Mouse (Mus musculus) kidney, postnatal 0 days (tissue): Measurements from ENCODE around the gene Tle4. TPM values are rescaled to one million over a fixed set of nuclear protein-coding genes. Genes with fewer than 3 reads are reported as not detected.

Experiments
- ATAC-seq: fragments of 200-750 bp; cut with Nextera tagmentation; replicated peaks from 2 replicates; pipeline ENCODE4 v1.8.0; 2017; ENCODE audit warnings: low read depth, moderate number of reproducible peaks, moderate TSS enrichment, moderate library complexity; ENCODE audit not compliant: low FRiP score
- DNase-seq: peaks from one replicate; pipeline ENCODE4 v3.0.0-alpha.2; 2016; ENCODE audit warnings: low spot score
- H3K27ac ChIP-seq: fragments of 300-500 bp; sonication (generic); 2 replicates; pipeline ENCODE4 v1.5.1; 2014; ENCODE audit warnings: mild to moderate bottlenecking
- H3K27me3 ChIP-seq: fragments of 300-500 bp; sonication (generic); 2 replicates; pipeline ENCODE4 v1.6.1; 2014; ENCODE audit warnings: low read length, mixed read lengths; ENCODE audit not compliant: insufficient read depth
- H3K36me3 ChIP-seq: fragments of 300-500 bp; sonication (generic); 2 replicates; pipeline ENCODE4 v1.6.1; 2014; ENCODE audit warnings: low read length, mixed read lengths; ENCODE audit not compliant: insufficient read depth
- H3K4me1 ChIP-seq: fragments of 300-500 bp; sonication (generic); replicated peaks from 2 replicates; pipeline ENCODE4 v1.6.1; 2014; ENCODE audit warnings: antibody characterized with exemption, low read length, mixed read lengths; ENCODE audit not compliant: insufficient read depth
- H3K4me2 ChIP-seq: fragments of 300-500 bp; sonication (generic); 2 replicates; pipeline ENCODE4 v1.6.1; 2014; ENCODE audit warnings: mild to moderate bottlenecking, low read length, moderate library complexity, mixed read lengths
- H3K4me3 ChIP-seq: fragments of 300-500 bp; sonication (generic); replicated peaks from 2 replicates; pipeline ENCODE4 v1.5.1; 2014; ENCODE audit warnings: low read depth, low read length
- H3K9ac ChIP-seq: fragments of 300-500 bp; sonication (generic); 2 replicates; pipeline ENCODE4 v1.6.1; 2014; ENCODE audit warnings: low read depth, low read length
- H3K9me3 ChIP-seq: fragments of 300-500 bp; sonication (generic); replicated peaks from 2 replicates; pipeline ENCODE4 v1.6.1; 2016; ENCODE audit warnings: low read length, inconsistent platforms, mixed read lengths
- CTCF ChIP-seq: IDR thresholded peaks from 2 replicates; pipeline ENCODE4 v1.5.1; 2016; ENCODE audit warnings: antibody characterized with exemption, low read depth, mild to moderate bottlenecking, moderate library complexity
- whole genome bisulfite sequencing: fragments of 180-500 bp; shearing (Covaris S2); extraction: QIAGEN DNeasy Blood & Tissue Kit; methylation state at CpG from one replicate; pipeline ENCODE4 v1.1.7; 2014; 5-methylcytosine and 5-hydroxymethylcytosine counted together
- polyA plus RNA-seq: library from polyadenylated mRNA; unstranded; fragments of >200 nt; fragmentation: Nextera tagmentation; extraction: Ambion mirVana; gene quantifications from 2 replicates; pipeline ENCODE4 v1.2.1, GENCODE M21; 2015

The Tle4 gene
- polyA plus RNA-seq, 1 experiment from 2014 or later: 12.8 TPM

- ATAC-seq (no peak), DNase-seq (no peak)
- H3K4me2 ChIP-seq: no peak overlapping the region
- H3K9me3 ChIP-seq: no peaks in the 10 kb centered on the region
- H3K4me3 ChIP-seq: no peak overlapping the region
- H3K36me3 ChIP-seq: no peaks in the 10 kb centered on the region
- H3K4me1 ChIP-seq: no peaks in the 10 kb centered on the region
- no peak for TF ChIP-seq CTCF
- 90% methylated on average over 5 of the region's 5 CpGs for WGBS
- no peaks in the 10 kb centered on the region for H3K27me3 ChIP-seq
- no peak overlapping the region for H3K9ac ChIP-seq
- H3K27ac ChIP-seq: no peak overlapping the region
Observed at GRCm38 (mm10) chr19:14441861-14442260, 156.0 kb downstream of the Tle4 start.

GRCm38 (mm10) chr19:14437226-14437625 is 160.6 kb downstream of the Tle4 start:
- Histone ChIP-seq H3K4me3 (no peak overlapping the region), H3K4me1 (no peaks in the 10 kb centered on the region), H3K9ac (no peak overlapping the region), H3K9me3 (no peaks in the 10 kb centered on the region), H3K4me2 (no peak overlapping the region), H3K27ac (no peak overlapping the region), H3K27me3 (no peaks in the 10 kb centered on the region), H3K36me3 (no peaks in the 10 kb centered on the region)
- DNase-seq: no peak
- TF ChIP-seq CTCF: no peak
- 55% methylated on average over 7 of the region's 7 CpGs for WGBS
- no peak for ATAC-seq

- ATAC-seq (no peak), DNase-seq (peak; percentile 29)
- Histone ChIP-seq H3K36me3 (no peaks in the 10 kb centered on the region), H3K4me2 (no peak overlapping the region), H3K9ac (no peak overlapping the region), H3K4me1 (no peaks in the 10 kb centered on the region), H3K27me3 (no peaks in the 10 kb centered on the region), H3K27ac (no peak overlapping the region), H3K9me3 (no peaks in the 10 kb centered on the region), H3K4me3 (no peak overlapping the region)
- no peak for TF ChIP-seq CTCF
- 35% methylated on average over 2 of the region's 2 CpGs for WGBS
Observed at GRCm38 (mm10) chr19:14436567-14436966, 161.3 kb downstream of the Tle4 start.

GRCm38 (mm10) chr19:14435681-14436376 is 162.0 kb downstream of the Tle4 start:
- ATAC-seq (no peak), DNase-seq (no peak)
- TF ChIP-seq CTCF: no peak

GRCm38 (mm10) chr19:14433900-14434299 is 164.0 kb downstream of the Tle4 start:
- H3K4me3 ChIP-seq: no peak overlapping the region
- 54% methylated on average over 4 of the region's 4 CpGs for WGBS
- no peak for ATAC-seq

More at GRCm38 (mm10) chr19:14435681-14436376, 162.0 kb downstream of the Tle4 start:
- no peak overlapping the region for H3K9ac ChIP-seq
- no peak overlapping the region for H3K4me3 ChIP-seq
- H3K36me3 ChIP-seq: no peaks in the 10 kb centered on the region
- no peak overlapping the region for H3K4me2 ChIP-seq
- H3K27me3 ChIP-seq: no peaks in the 10 kb centered on the region
- H3K9me3 ChIP-seq: no peaks in the 10 kb centered on the region
- no peak overlapping the region for H3K27ac ChIP-seq
- no peaks in the 10 kb centered on the region for H3K4me1 ChIP-seq
- WGBS: 48% methylated on average over 14 of the region's 14 CpGs

GRCm38 (mm10) chr19:14432436-14432835 is 165.4 kb downstream of the Tle4 start:
- WGBS: 94% methylated on average over 7 of the region's 7 CpGs
- ATAC-seq (no peak), DNase-seq (no peak)
- Histone ChIP-seq H3K27me3 (no peaks in the 10 kb centered on the region), H3K9me3 (no peaks in the 10 kb centered on the region), H3K36me3 (no peaks in the 10 kb centered on the region), H3K4me1 (no peaks in the 10 kb centered on the region), H3K9ac (no peak overlapping the region), H3K27ac (no peak overlapping the region), H3K4me3 (no peak overlapping the region), H3K4me2 (no peak overlapping the region)
- TF ChIP-seq CTCF: no peak

More at GRCm38 (mm10) chr19:14433900-14434299, 164.0 kb downstream of the Tle4 start:
- Histone ChIP-seq H3K27me3 (no peaks in the 10 kb centered on the region), H3K9me3 (no peaks in the 10 kb centered on the region), H3K36me3 (no peaks in the 10 kb centered on the region), H3K27ac (no peak overlapping the region), H3K9ac (no peak overlapping the region), H3K4me1 (no peaks in the 10 kb centered on the region), H3K4me2 (no peak overlapping the region)
- no peak for TF ChIP-seq CTCF
- DNase-seq: no peak
